Mouse (Mus musculus): Measurements from ENCODE around the gene Krt10. TPM values are rescaled to one million over a fixed set of nuclear protein-coding genes. Genes with fewer than 3 reads are reported as not detected.

Krt10 gene
- total and polyA plus RNA-seq, 3 experiments: not detected

- H3K27me3 ChIP-seq (ENCODE audit: control insufficient read depth in 1 of 2, insufficient read depth in 2 of 2, low read length in 2 of 2): no peaks in the 10 kb centered on the region
- peak overlapping the region; percentile 66 to 78 for H3K4me3 ChIP-seq (ENCODE audit: control insufficient read depth in 1 of 2, insufficient read depth in 1 of 2, low read depth in 2 of 2, low read length in 2 of 2)
- H3K9me3 ChIP-seq (replicated peaks; ENCODE audit: insufficient read depth, low read length): no peaks in the 10 kb centered on the region
- H3K4me1 ChIP-seq (ENCODE audit: control insufficient read depth in 1 of 2, insufficient read depth in 2 of 2, low read length in 2 of 2): peaks cover 0 to 21% of the 10 kb centered on the region in 2 experiments; a peak in 3 of 4 replicates
- H3K36me3 ChIP-seq (ENCODE audit: control insufficient read depth in 1 of 2, insufficient read depth in 2 of 2, low read length in 2 of 2): peaks cover 0 to 23% of the 10 kb centered on the region in 2 experiments; a peak in 2 of 4 replicates
- H3K9ac ChIP-seq (ENCODE audit: control insufficient read depth, low read depth, low read length, poor library complexity, severe bottlenecking): peak overlapping the region; percentile 87
- peak; percentile 89 for DNase-seq (ENCODE audit: low read depth, low spot score)
- H3K79me2 ChIP-seq (ENCODE audit: control insufficient read depth, insufficient read depth, low read length, poor library complexity): peaks cover 2% of the 10 kb centered on the region; the same call in 1 of the 2 replicates
- peak overlapping the region; percentile 98 for H3K27ac ChIP-seq (ENCODE audit: control insufficient read depth, low read depth, low read length)
- TF ChIP-seq MAFK (IDR thresholded peaks at IDR 0.05; ENCODE audit: borderline replicate concordance, low read depth, low read length) (no peak), RAD21 (IDR thresholded peaks at IDR 0.05; ENCODE audit: low read depth, low read length) (no peak), USF2 (IDR thresholded peaks at IDR 0.05; ENCODE audit: borderline replicate concordance in 1 of 2, insufficient read depth in 1 of 2, low read depth in 1 of 2, low read length in 2 of 2) (no peak), MXI1 (IDR thresholded peaks at IDR 0.05; ENCODE audit: low read depth, low read length) (peak; percentile 41; the same call in 1 of the 2 replicates), RCOR1 (IDR thresholded peaks at IDR 0.05; ENCODE audit: low read depth, low read length) (no peak), KAT2A (conservative IDR thresholded peaks at IDR 0.05; ENCODE audit: low read depth, low read length) (peak; percentile 22; the same call in 1 of the 2 replicates), SIN3A (IDR thresholded peaks at IDR 0.05; ENCODE audit: low read length) (no peak), ETS1 (IDR thresholded peaks at IDR 0.05; ENCODE audit: low read depth, low read length) (peak; percentile 68), UBTF (IDR thresholded peaks at IDR 0.05; ENCODE audit: borderline replicate concordance, insufficient read depth, low read depth, low read length) (no peak), BHLHE40 (IDR thresholded peaks at IDR 0.05; ENCODE audit: borderline replicate concordance, low read depth, low read length) (no peak), CHD1 (IDR thresholded peaks at IDR 0.05; ENCODE audit: low read depth, low read length) (no peak), TCF12 (IDR thresholded peaks at IDR 0.05; ENCODE audit: low read depth, low read length) (peak; percentile 25; the same call in 1 of the 2 replicates), MAZ (IDR thresholded peaks at IDR 0.05; ENCODE audit: low read depth, low read length) (no peak), POLR2AphosphoS2 (IDR thresholded peaks at IDR 0.05; ENCODE audit: low read length) (no peak), SMC3 (IDR thresholded peaks at IDR 0.05; ENCODE audit: low read depth, low read length) (no peak), NRF1 (IDR thresholded peaks at IDR 0.05; ENCODE audit: insufficient read depth, low read depth, low read length, poor library complexity, severe bottlenecking) (no peak), ZC3H11A (IDR thresholded peaks at IDR 0.05; ENCODE audit: low read depth, low read length) (no peak; the same call in 1 of the 2 replicates), GABPA (IDR thresholded peaks at IDR 0.05; ENCODE audit: low read depth, low read length) (no peak), EP300 (IDR thresholded peaks at IDR 0.05; ENCODE audit: low read depth in 1 of 2, low read length in 2 of 2) (peak; percentile 13 to 34; a peak in 1 of 4 replicates), MEF2A (IDR thresholded peaks at IDR 0.05; ENCODE audit: extremely low read depth, insufficient replicate concordance, low read depth, low read length, poor library complexity, severe bottlenecking) (no peak), NELFE (IDR thresholded peaks at IDR 0.05; ENCODE audit: low read depth, low read length) (peak; percentile 36; the same call in 1 of the 2 replicates), TAL1 (IDR thresholded peaks at IDR 0.05; ENCODE audit: low read length) (no peak), GATA1 (IDR thresholded peaks at IDR 0.05; ENCODE audit: low read depth, low read length) (peak; percentile 55), MYB (IDR thresholded peaks at IDR 0.05; ENCODE audit: low read depth, low read length) (no peak), TBP (IDR thresholded peaks at IDR 0.05; ENCODE audit: low read depth, low read length) (peak; percentile 64; the same call in 1 of the 2 replicates), MAX (IDR thresholded peaks at IDR 0.05; ENCODE audit: low read length) (peak; percentile 66; the same call in 1 of the 2 replicates), USF1 (IDR thresholded peaks at IDR 0.05; ENCODE audit: low read depth, low read length) (no peak), ELF1 (IDR thresholded peaks at IDR 0.05; ENCODE audit: low read depth, low read length) (peak; percentile 54), ZNF384 (IDR thresholded peaks at IDR 0.05; ENCODE audit: low read depth, low read length) (peak; percentile 93), CHD2 (IDR thresholded peaks at IDR 0.05; ENCODE audit: low read length) (no peak), ZMIZ1 (IDR thresholded peaks at IDR 0.05; ENCODE audit: low read depth, low read length) (no peak; the same call in 1 of the 2 replicates), POLR2AphosphoS5 (IDR thresholded peaks at IDR 0.05; ENCODE audit: borderline replicate concordance, low read depth, low read length) (0 out of 2 replicates have a peak, but pooled peaks have one; percentile 71), CTCF (IDR thresholded peaks at IDR 0.05 in 2 of 3, conservative IDR thresholded peaks at IDR 0.05 in 1 of 3; ENCODE audit: control insufficient read depth in 1 of 3, insufficient read depth in 1 of 3, low read depth in 2 of 3, low read length in 3 of 3, poor library complexity in 1 of 3, severe bottlenecking in 1 of 3) (no peak), JUND (IDR thresholded peaks at IDR 0.05; ENCODE audit: low read depth, low read length) (no peak), POLR2A (IDR thresholded peaks at IDR 0.05; ENCODE audit: control insufficient read depth in 1 of 2, insufficient read depth in 1 of 2, low read depth in 1 of 2, low read length in 2 of 2, poor library complexity in 1 of 2) (no peak; a peak in 1 of 4 replicates), E2F4 (IDR thresholded peaks at IDR 0.05; ENCODE audit: borderline replicate concordance, low read depth, low read length) (no peak), ZKSCAN1 (IDR thresholded peaks at IDR 0.05; ENCODE audit: low read depth, low read length) (no peak)
These were observed 8.9 kb upstream of the Krt10 start for GRCm38 (mm10) chr11:99398084-99398483.

Data from MEL (cell line).